Mouse (Mus musculus) frontal cortex, postnatal 25 days (tissue): ENCODE measurements around the gene Anxa7.

Experiments
- DNase-seq, 2 experiments: peaks; one replicate each; pipeline ENCODE4 v3.0.0; 2022; ENCODE audit warnings: low spot score in 2 of 2

Gene Anxa7

GRCm38 (mm10) chr14:20432420-20432819 lies 47.5 kb downstream of the Anxa7 start:
- no peak for DNase-seq

- DNase-seq, result no peak
Measured at GRCm38 (mm10) chr14:20431726-20432125, 48.2 kb downstream of the Anxa7 start.

GRCm38 (mm10) chr14:20429833-20430232 lies 50.1 kb downstream of the Anxa7 start:
- DNase-seq, result no peak

- DNase-seq, result no peak
Measured at GRCm38 (mm10) chr14:20428593-20428992, 51.3 kb downstream of the Anxa7 start.

- DNase-seq, result no peak
Measured at GRCm38 (mm10) chr14:20423046-20423445, 56.9 kb downstream of the Anxa7 start.

GRCm38 (mm10) chr14:20422257-20422656 lies 57.7 kb downstream of the Anxa7 start:
- DNase-seq, result no peak
